Mouse (Mus musculus) neural tube, embryonic 12.5 days (tissue): ENCODE results near the gene B4galt5. TPM values are rescaled to one million over a fixed set of nuclear protein-coding genes. Genes with fewer than 3 reads are reported as not detected.

Source experiments
- ATAC-seq: fragments of 200-750 bp; cut with Nextera tagmentation; 2 replicates; pipeline ENCODE4 v1.8.0; 2017; ENCODE audit warnings: low read depth, mild to moderate bottlenecking, moderate TSS enrichment, moderate library complexity; ENCODE audit not compliant: low FRiP score
- H3K27ac ChIP-seq: fragments of 300-500 bp; sonication (generic); 2 replicates; pipeline ENCODE4 v1.5.1; 2016
- H3K27me3 ChIP-seq: fragments of 300-500 bp; sonication (generic); replicated peaks from 2 replicates; pipeline ENCODE4 v1.6.1; 2016; ENCODE audit warnings: mild to moderate bottlenecking
- H3K36me3 ChIP-seq: fragments of 300-500 bp; sonication (generic); 2 replicates; pipeline ENCODE4 v1.6.1; 2016; ENCODE audit warnings: mild to moderate bottlenecking
- H3K4me1 ChIP-seq: fragments of 300-500 bp; sonication (generic); 2 replicates; pipeline ENCODE4 v1.6.1; 2016
- H3K4me2 ChIP-seq: fragments of 300-500 bp; sonication (generic); replicated peaks from 2 replicates; pipeline ENCODE4 v1.6.1; 2016; ENCODE audit warnings: mild to moderate bottlenecking
- H3K4me3 ChIP-seq: fragments of 300-500 bp; sonication (generic); 2 replicates; pipeline ENCODE4 v1.5.1; 2016
- H3K9ac ChIP-seq: fragments of 300-500 bp; sonication (generic); 2 replicates; pipeline ENCODE4 v1.6.1; 2016; ENCODE audit warnings: mild to moderate bottlenecking
- H3K9me3 ChIP-seq: fragments of 300-500 bp; sonication (generic); 2 replicates; pipeline ENCODE4 v1.6.1; 2016; ENCODE audit warnings: mild to moderate bottlenecking
- WGBS: fragments of 180-500 bp; shearing (Covaris S2); methylation state at CpG from one replicate; pipeline ENCODE4 v1.1.7; 2016; 5-methylcytosine and 5-hydroxymethylcytosine counted together
- polyA plus RNA-seq: library from polyadenylated mRNA; unstranded; fragments of >200 nt; fragmentation: Nextera tagmentation; extraction: Ambion mirVana; gene quantifications from 2 replicates; pipeline ENCODE4 v1.2.1, GENCODE M21; 2016

The B4galt5 gene
- polyA plus RNA-seq, 1 experiment from 2014 or later: 24.4 TPM

DNA sequence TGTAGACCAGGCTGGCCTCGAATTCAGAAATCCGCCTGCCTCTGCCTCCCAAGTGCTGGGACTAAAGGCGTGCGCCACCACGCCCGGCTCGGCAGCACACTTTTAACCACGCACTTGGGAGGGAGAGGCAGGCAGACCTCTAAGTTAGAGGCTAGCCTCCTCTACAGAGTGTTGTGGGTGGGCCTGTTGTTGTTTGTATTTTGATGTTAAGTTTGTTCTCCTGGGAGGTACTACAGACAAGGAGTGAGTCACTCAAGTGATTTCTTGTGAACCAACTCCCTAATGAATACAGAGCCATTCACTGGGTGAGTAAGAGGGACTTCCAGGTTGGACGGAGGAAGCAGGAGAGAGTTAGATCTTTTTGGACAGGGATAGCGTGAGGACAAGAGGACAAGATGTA is 82.8 kb downstream of the B4galt5 start:
- H3K9ac ChIP-seq: no peak overlapping the region
- no peaks in the 10 kb centered on the region for H3K27me3 ChIP-seq
- WGBS: 92% methylated on average over 10 of the region's 10 CpGs
- no peak overlapping the region for H3K4me3 ChIP-seq
- H3K9me3 ChIP-seq: no peaks in the 10 kb centered on the region
- H3K27ac ChIP-seq: no peak overlapping the region
- ATAC-seq: no peak
- no peak overlapping the region for H3K4me2 ChIP-seq
- H3K36me3 ChIP-seq: no peaks in the 10 kb centered on the region
- no peaks in the 10 kb centered on the region for H3K4me1 ChIP-seq

DNA sequence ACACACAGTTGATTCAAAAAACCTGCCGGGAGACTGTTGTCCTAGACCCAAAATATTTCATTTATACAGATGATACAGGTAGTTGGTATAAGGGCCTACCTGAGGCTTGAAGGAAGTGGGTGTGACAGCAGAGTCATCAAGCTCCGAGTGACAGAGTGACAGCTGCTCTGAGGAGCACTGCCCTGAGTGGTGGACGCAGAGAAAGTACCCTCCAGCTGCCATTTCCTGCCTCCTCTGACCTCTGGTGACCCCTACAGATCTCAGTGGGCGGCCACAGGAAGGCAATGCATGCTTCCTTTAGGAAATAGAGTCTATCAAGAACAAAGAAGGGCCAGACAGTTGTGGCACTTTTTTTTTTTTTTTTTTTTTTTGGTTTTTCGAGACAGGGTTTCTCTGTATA is 83.2 kb downstream of the B4galt5 start:
- H3K27me3 ChIP-seq: no peaks in the 10 kb centered on the region
- no peak overlapping the region for H3K4me2 ChIP-seq
- H3K9ac ChIP-seq: no peak overlapping the region
- no peaks in the 10 kb centered on the region for H3K36me3 ChIP-seq
- no peaks in the 10 kb centered on the region for H3K9me3 ChIP-seq
- 44% methylated on average over 4 of the region's 5 CpGs for WGBS
- no peak overlapping the region for H3K27ac ChIP-seq
- no peak for ATAC-seq
- H3K4me1 ChIP-seq: no peaks in the 10 kb centered on the region
- H3K4me3 ChIP-seq: no peak overlapping the region

- no peak overlapping the region for H3K4me2 ChIP-seq
- H3K9me3 ChIP-seq: no peaks in the 10 kb centered on the region
- 90% methylated on average over 2 of the region's 2 CpGs for whole genome bisulfite sequencing
- H3K27me3 ChIP-seq: no peaks in the 10 kb centered on the region
- no peak overlapping the region for H3K27ac ChIP-seq
- no peak for ATAC-seq
- no peak overlapping the region for H3K9ac ChIP-seq
- H3K36me3 ChIP-seq: no peaks in the 10 kb centered on the region
- H3K4me3 ChIP-seq: no peak overlapping the region
- H3K4me1 ChIP-seq: no peaks in the 10 kb centered on the region
These were observed 84.0 kb downstream of the B4galt5 start for GRCm38 (mm10) chr2:167265021-167265420.

GRCm38 (mm10) chr2:167263931-167264330 is 85.1 kb downstream of the B4galt5 start:
- Histone ChIP-seq H3K9me3 (no peaks in the 10 kb centered on the region), H3K4me2 (no peak overlapping the region), H3K36me3 (no peaks in the 10 kb centered on the region), H3K9ac (no peak overlapping the region), H3K27me3 (no peaks in the 10 kb centered on the region), H3K4me3 (no peak overlapping the region), H3K4me1 (no peaks in the 10 kb centered on the region), H3K27ac (no peak overlapping the region)
- WGBS: 92% methylated on average over 11 of the region's 11 CpGs
- ATAC-seq: no peak

DNA sequence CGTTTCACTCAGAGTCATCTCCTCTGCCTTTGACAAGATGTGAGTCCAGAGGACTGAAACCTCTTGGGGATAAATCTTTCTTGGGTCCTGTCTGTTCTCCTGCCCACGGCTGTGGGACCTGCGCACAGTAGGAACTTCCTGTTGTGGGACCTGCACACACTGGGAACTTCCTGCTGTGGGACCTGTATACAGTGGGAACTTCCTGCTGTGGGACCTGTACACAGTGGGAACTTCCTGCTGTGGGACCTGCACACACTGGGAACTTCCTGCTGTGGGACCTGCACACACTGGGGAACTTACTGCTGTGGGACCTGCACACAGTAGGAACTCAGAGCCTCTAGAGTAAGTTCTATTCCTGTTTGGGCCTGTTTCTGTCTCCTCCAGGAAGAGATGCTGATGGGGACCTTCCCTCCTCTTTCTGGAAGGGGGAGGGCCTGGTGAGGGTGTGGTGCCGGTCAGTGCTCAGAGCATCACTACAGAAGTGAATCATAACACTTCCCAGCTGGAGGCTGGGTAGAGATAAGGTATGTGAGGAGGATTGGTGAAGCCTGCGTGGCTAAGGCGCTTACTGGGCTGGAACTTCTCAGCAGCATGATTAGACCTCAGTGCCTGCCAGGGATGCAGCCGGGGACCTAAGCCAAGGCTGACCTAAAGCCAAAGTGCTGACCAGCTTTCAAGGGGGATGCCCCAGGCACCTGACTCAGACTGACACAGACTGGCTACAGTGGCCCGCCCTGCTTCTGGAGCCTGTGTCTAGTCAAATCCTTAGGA is 85.8 kb downstream of the B4galt5 start:
- H3K36me3 ChIP-seq: no peaks in the 10 kb centered on the region
- ATAC-seq: no peak
- H3K27me3 ChIP-seq: no peaks in the 10 kb centered on the region
- H3K4me3 ChIP-seq: no peak overlapping the region
- H3K4me1 ChIP-seq: no peaks in the 10 kb centered on the region
- no peaks in the 10 kb centered on the region for H3K9me3 ChIP-seq
- no peak overlapping the region for H3K27ac ChIP-seq
- no peak overlapping the region for H3K9ac ChIP-seq
- H3K4me2 ChIP-seq: no peak overlapping the region
- 90% methylated on average over 8 of the region's 8 CpGs for whole genome bisulfite sequencing

DNA sequence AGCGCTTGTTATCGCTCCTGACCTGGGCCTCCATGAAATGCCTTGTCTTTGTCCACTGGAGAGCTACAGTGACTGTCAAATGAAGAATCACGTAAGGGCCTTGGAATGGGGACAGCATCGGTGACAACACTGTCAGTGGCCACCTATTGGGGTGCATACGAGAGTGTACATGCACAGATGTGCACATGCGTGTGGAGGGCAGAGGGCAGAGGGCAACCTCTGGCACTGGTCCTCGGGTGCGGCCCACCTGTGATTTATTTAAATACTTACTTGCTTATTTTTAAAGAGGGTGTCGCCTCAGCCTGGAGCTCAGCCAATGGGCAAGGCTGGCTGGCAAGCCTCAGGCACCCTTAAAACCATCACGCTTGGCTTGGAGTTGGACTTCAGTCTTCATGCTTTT is 86.5 kb downstream of the B4galt5 start:
- no peaks in the 10 kb centered on the region for H3K36me3 ChIP-seq
- WGBS: 96% methylated on average over 10 of the region's 10 CpGs
- H3K4me1 ChIP-seq: no peaks in the 10 kb centered on the region
- no peak for ATAC-seq
- no peak overlapping the region for H3K4me2 ChIP-seq
- no peaks in the 10 kb centered on the region for H3K9me3 ChIP-seq
- H3K9ac ChIP-seq: no peak overlapping the region
- no peaks in the 10 kb centered on the region for H3K27me3 ChIP-seq
- no peak overlapping the region for H3K4me3 ChIP-seq
- no peak overlapping the region for H3K27ac ChIP-seq

GRCm38 (mm10) chr2:167261106-167261505 is 87.9 kb downstream of the B4galt5 start:
- no peaks in the 10 kb centered on the region for H3K9me3 ChIP-seq
- no peak for ATAC-seq
- H3K36me3 ChIP-seq: no peaks in the 10 kb centered on the region
- no peak overlapping the region for H3K9ac ChIP-seq
- no peak overlapping the region for H3K27ac ChIP-seq
- H3K4me3 ChIP-seq: no peak overlapping the region
- WGBS: 86% methylated on average over 4 of the region's 4 CpGs
- H3K27me3 ChIP-seq: no peaks in the 10 kb centered on the region
- no peak overlapping the region for H3K4me2 ChIP-seq
- H3K4me1 ChIP-seq: no peaks in the 10 kb centered on the region

GRCm38 (mm10) chr2:167257790-167258189 is 91.2 kb downstream of the B4galt5 start:
- H3K4me1 ChIP-seq: peaks cover 3% of the 10 kb centered on the region; the same call in 1 of the 2 replicates
- H3K27ac ChIP-seq: no peak overlapping the region
- H3K36me3 ChIP-seq: no peaks in the 10 kb centered on the region
- no peak overlapping the region for H3K4me3 ChIP-seq
- no peaks in the 10 kb centered on the region for H3K27me3 ChIP-seq
- no peak overlapping the region for H3K9ac ChIP-seq
- 51% methylated on average over 3 of the region's 3 CpGs for WGBS
- ATAC-seq: no peak
- H3K4me2 ChIP-seq: no peak overlapping the region
- no peaks in the 10 kb centered on the region for H3K9me3 ChIP-seq

DNA sequence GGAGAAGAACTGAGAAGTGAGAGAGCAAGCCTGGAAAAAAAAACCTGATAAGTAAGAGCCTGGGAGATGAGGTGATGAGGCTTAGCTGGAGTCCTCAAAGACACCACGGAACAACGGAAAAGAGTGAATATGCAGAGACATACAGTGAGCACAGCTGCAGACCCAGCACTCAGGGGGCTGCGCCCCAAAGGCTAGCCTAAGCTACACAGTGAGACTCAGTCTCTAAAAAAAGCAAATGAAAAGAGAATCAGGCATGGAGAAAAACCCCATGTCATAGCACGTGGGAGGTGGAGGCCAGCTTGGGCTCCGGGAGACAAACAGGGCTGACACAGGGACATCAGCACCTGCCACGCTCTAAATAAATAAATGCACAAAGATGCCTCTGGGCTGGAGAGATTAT is 94.2 kb downstream of the B4galt5 start:
- Histone ChIP-seq H3K9me3 (no peaks in the 10 kb centered on the region), H3K36me3 (no peaks in the 10 kb centered on the region), H3K27me3 (no peaks in the 10 kb centered on the region), H3K9ac (no peak overlapping the region), H3K4me1 (peaks cover 16% of the 10 kb centered on the region), H3K4me3 (no peak overlapping the region), H3K4me2 (no peak overlapping the region), H3K27ac (no peak overlapping the region)
- ATAC-seq: no peak
- 80% methylated on average over 6 of the region's 6 CpGs for WGBS

- H3K9ac ChIP-seq: no peak overlapping the region
- H3K9me3 ChIP-seq: no peaks in the 10 kb centered on the region
- no peak for ATAC-seq
- H3K27ac ChIP-seq: no peak overlapping the region
- H3K4me3 ChIP-seq: no peak overlapping the region
- no peaks in the 10 kb centered on the region for H3K36me3 ChIP-seq
- no peaks in the 10 kb centered on the region for H3K27me3 ChIP-seq
- 70% methylated on average over 7 of the region's 7 CpGs for WGBS
- no peak overlapping the region for H3K4me2 ChIP-seq
- peaks cover 16% of the 10 kb centered on the region for H3K4me1 ChIP-seq
These were observed 94.8 kb downstream of the B4galt5 start for GRCm38 (mm10) chr2:167254185-167254584.

DNA sequence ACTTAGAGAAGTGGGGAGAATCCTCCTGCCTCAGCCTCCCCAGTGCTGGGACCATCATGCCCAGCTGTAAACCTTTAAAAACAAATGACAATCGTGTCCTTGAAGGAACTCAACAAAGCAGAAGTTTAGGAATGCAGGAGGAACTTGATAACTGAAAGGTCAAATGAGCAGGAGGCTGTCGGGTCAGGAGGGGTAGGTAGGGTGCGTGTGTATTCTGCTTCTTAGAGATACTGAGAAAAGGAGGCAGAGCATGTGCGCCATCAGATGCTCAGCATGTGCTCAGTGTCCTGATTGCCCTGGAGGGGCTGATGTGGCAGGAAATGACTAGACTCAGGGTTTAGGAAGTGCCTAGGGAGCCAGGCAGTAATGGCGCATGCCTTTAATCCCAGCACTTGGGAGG is 95.5 kb downstream of the B4galt5 start:
- no peak for ATAC-seq
- H3K4me3 ChIP-seq: no peak overlapping the region
- H3K9ac ChIP-seq: no peak overlapping the region
- H3K27ac ChIP-seq: no peak overlapping the region
- no peaks in the 10 kb centered on the region for H3K27me3 ChIP-seq
- no peak overlapping the region for H3K4me2 ChIP-seq
- H3K4me1 ChIP-seq: peaks cover 16% of the 10 kb centered on the region
- no peaks in the 10 kb centered on the region for H3K36me3 ChIP-seq
- 87% methylated on average over 5 of the region's 5 CpGs for WGBS
- H3K9me3 ChIP-seq: no peaks in the 10 kb centered on the region

GRCm38 (mm10) chr2:167252057-167252687 is 96.8 kb downstream of the B4galt5 start:
- peaks cover 16% of the 10 kb centered on the region for H3K4me1 ChIP-seq
- H3K4me3 ChIP-seq: no peak overlapping the region
- no peak overlapping the region for H3K9ac ChIP-seq
- no peak overlapping the region for H3K4me2 ChIP-seq
- H3K36me3 ChIP-seq: no peaks in the 10 kb centered on the region
- H3K27me3 ChIP-seq: no peaks in the 10 kb centered on the region
- no peak overlapping the region for H3K27ac ChIP-seq
- WGBS: 48% methylated on average over 3 of the region's 3 CpGs
- no peak for ATAC-seq
- no peaks in the 10 kb centered on the region for H3K9me3 ChIP-seq
